In the genomic region with DNA sequence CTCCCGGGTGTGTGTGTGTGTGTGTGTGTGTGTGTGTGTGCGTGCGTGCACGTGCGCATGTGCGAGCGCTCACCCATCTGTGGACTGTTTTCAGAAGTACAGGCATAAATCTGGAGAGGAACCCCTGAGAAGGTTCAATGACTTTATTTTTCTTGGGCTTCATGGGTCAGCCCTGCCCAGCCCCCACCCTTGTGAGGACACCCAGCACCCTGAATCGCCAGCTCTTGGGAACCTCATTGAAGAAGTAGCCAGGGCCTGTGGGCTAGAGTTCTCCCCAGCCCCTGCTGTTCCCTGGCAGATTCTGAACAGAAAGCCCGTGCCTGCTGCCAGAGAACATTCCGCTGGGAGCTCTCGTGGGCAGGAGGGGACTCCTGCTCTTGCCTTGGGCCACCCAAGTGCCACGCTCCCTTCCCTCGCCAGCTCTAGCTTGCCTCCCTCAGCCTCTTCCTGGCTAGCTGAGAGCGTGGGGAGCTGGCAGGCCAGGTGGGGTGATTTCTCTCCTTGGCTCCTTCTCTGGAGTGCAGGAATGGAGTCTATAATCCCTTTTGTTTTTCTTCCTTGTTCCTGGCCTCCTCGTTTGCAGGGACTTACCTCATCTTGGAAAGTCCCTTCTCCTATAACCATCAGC, we compare ENCODE assay signal across 10 mouse cellular contexts. TPM values are rescaled to one million over a fixed set of nuclear protein-coding genes. Genes with fewer than 3 reads are reported as not detected.
A peak's percentile ranks its signal among the peaks of the same experiment; 100 is the strongest.
DNase-seq lines count a peak whose midpoint lies in the region; ATAC-seq lines count a peak whose summit lies in the region.
"Had no signal": no experiment of that assay in that cellular context is flagged by ENCODE, and none has a peak within 500 bp of the region (broad histone marks: within the 10 kb centered on the region; RNA-seq: fewer than 3 reads in every experiment).

No protein-coding gene starts in this region.

- H3K4me3 ChIP-seq in forebrain, embryonic 10.5 days: no peak overlapping the region
- H3K4me3 ChIP-seq in forebrain, embryonic 12.5 days (replicated peaks): no peak overlapping the region
- no peak overlapping the region for H3K4me3 ChIP-seq in hindbrain, embryonic 13.5 days
- H3K4me3 ChIP-seq: liver, embryonic 15.5 days had no signal

- ATAC-seq in forebrain, embryonic 12.5 days (ENCODE audit: low FRiP score): no peak
- no peak for ATAC-seq in hindbrain, embryonic 13.5 days (ENCODE audit: low FRiP score)
- no peak for ATAC-seq in megakaryocyte progenitor cell, adult 5-6 weeks (replicated peaks; ENCODE audit: poor library complexity)

- peaks cover 88% of the 10 kb centered on the region for H3K4me1 ChIP-seq in forebrain, embryonic 10.5 days
- peaks cover 42% of the 10 kb centered on the region for H3K4me1 ChIP-seq in forebrain, embryonic 12.5 days
- peaks cover 56% of the 10 kb centered on the region for H3K4me1 ChIP-seq in hindbrain, embryonic 13.5 days (replicated peaks)

- peak overlapping the region; percentile 74 for H3K27ac ChIP-seq in forebrain, embryonic 10.5 days
- no peak overlapping the region for H3K27ac ChIP-seq in forebrain, embryonic 12.5 days
- peak overlapping the region; percentile 76 for H3K27ac ChIP-seq in hindbrain, embryonic 13.5 days

- H3K9ac ChIP-seq in forebrain, embryonic 12.5 days: no peak overlapping the region
- 0 out of 2 replicates have a peak overlapping the region, but pooled peaks have one; percentile 58 for H3K9ac ChIP-seq in hindbrain, embryonic 13.5 days
- H3K9ac ChIP-seq: liver, embryonic 15.5 days had no signal

- H3K9me3 ChIP-seq in forebrain, embryonic 10.5 days: no peaks in the 10 kb centered on the region
- no peaks in the 10 kb centered on the region for H3K9me3 ChIP-seq in forebrain, embryonic 12.5 days
- no peaks in the 10 kb centered on the region for H3K9me3 ChIP-seq in hindbrain, embryonic 13.5 days
- H3K9me3 ChIP-seq: liver, embryonic 15.5 days had no signal

- no peak for DNase-seq in forebrain, embryonic 10.5 days (ENCODE audit: extremely low spot score, low spot score)
- peak; percentile 73 for DNase-seq in 3134 (ENCODE audit: extremely low read depth, insufficient read length, low spot score)
- peak; percentile 65 to 67 for DNase-seq in cerebellum, postnatal 25 days
- DNase-seq in layer of hippocampus, postnatal 36 days: peak; percentile 61 to 75
- DNase-seq in splenic B cell, adult 2 months (ENCODE audit: low read depth, low spot score): peak; percentile 67

- no peak overlapping the region for H3K4me2 ChIP-seq in forebrain, embryonic 12.5 days
- H3K4me2 ChIP-seq in hindbrain, embryonic 13.5 days: no peak overlapping the region
- H3K4me2 ChIP-seq: liver, embryonic 15.5 days had no signal

- peaks cover 67% of the 10 kb centered on the region for H3K36me3 ChIP-seq in forebrain, embryonic 10.5 days (replicated peaks)
- H3K36me3 ChIP-seq in forebrain, embryonic 12.5 days (replicated peaks): peaks cover 50% of the 10 kb centered on the region
- peaks cover 58% of the 10 kb centered on the region for H3K36me3 ChIP-seq in hindbrain, embryonic 13.5 days
- peaks cover 5% of the 10 kb centered on the region; the same call in 1 of the 2 replicates for H3K36me3 ChIP-seq in splenic B cell, adult 2 months (ENCODE audit: control insufficient read depth, insufficient read depth, low read length, poor library complexity, severe bottlenecking)
- H3K36me3 ChIP-seq: liver, embryonic 15.5 days had no signal

- no peaks in the 10 kb centered on the region for H3K27me3 ChIP-seq in forebrain, embryonic 10.5 days (ENCODE audit: poor library complexity, severe bottlenecking)
- H3K27me3 ChIP-seq in forebrain, embryonic 12.5 days: no peaks in the 10 kb centered on the region
- no peaks in the 10 kb centered on the region for H3K27me3 ChIP-seq in hindbrain, embryonic 13.5 days
- H3K27me3 ChIP-seq in splenic B cell, adult 2 months (ENCODE audit: control insufficient read depth, insufficient read depth, low read length, poor library complexity, severe bottlenecking): no peaks in the 10 kb centered on the region
- H3K27me3 ChIP-seq: CH12.LX; liver, embryonic 15.5 days had no signal

- 72% methylated on average over 15 of the region's 15 CpGs for WGBS in forebrain, embryonic 10.5 days
- 67% methylated on average over 15 of the region's 15 CpGs for WGBS in forebrain, embryonic 12.5 days
- WGBS in hindbrain, embryonic 13.5 days: 73% methylated on average over 15 of the region's 15 CpGs

RNA-seq across cellular contexts. Expression of gene Trim8, which starts 17.7 kb away (rescaled TPM):
- 16.6 and 19.3 TPM in 2 replicates for polyA plus RNA-seq in forebrain, embryonic 10.5 days (2016; fragmentation: Nextera tagmentation; extraction: Ambion mirVana)
- polyA plus RNA-seq in forebrain, embryonic 12.5 days (2016; fragmentation: Nextera tagmentation; extraction: Ambion mirVana): 33.9 and 35.1 TPM in 2 replicates
- 29.7 and 31.6 TPM in 2 replicates for polyA plus RNA-seq in hindbrain, embryonic 13.5 days (2015; fragmentation: Nextera tagmentation; extraction: Ambion mirVana)
- 100 to 1,000 TPM; 105 TPM for total RNA-seq in layer of hippocampus, postnatal 36 days (2021)
- total RNA-seq in megakaryocyte progenitor cell, adult 5-6 weeks (2015): 9.7 and 18.0 TPM in 2 replicates
- 12.8 and 12.9 TPM in 2 replicates for total RNA-seq in megakaryocyte progenitor cell, adult 5-6 weeks (2017)
